Mouse (Mus musculus) neutrophil, adult 5-6 weeks (primary cell): ENCODE measurements around the gene Defb7. TPM values are rescaled to one million over a fixed set of nuclear protein-coding genes. Genes with fewer than 3 reads are reported as not detected.

Experiments
- ATAC-seq: fragments of 151-379, 151-347 bp; 2 replicates; pipeline ENCODE4 v1.8.0; 2017; ENCODE audit warnings: mild to moderate bottlenecking, moderate TSS enrichment; ENCODE audit not compliant: insufficient number of reproducible peaks, poor library complexity, low FRiP score, severe bottlenecking; ENCODE audit errors: extremely low read depth
- total RNA-seq: library from RNA; stranded (forward); fragments of 200-1000 nt; gene quantifications from 2 replicates; pipeline ENCODE4 v1.2.3, GENCODE M21; 2017

Defb7 gene
- total RNA-seq: not detected in 2 replicates

DNA sequence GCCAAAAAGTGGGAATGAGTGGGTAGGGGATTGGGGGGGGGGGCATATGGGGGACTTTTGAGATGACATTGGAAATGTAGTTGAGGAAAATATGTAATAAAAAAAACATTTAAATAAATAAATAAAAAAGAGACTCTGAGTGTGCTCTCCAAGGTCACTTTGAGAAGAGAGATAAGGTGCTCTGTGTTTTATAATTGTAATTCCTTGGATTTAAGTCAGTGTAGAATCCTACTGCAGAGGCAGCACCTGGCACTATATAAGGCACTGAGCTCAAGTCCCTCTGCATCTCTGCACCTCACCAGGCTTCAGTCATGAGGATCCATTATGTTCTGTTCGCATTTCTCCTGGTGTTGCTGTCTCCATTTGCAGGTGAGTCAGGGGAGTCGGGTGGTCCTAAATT, at the start of gene Defb7:
Defb7 (plus strand) TSS at position 301 of the 400 bp plus-strand sequence.
- ATAC-seq: no peak

DNA sequence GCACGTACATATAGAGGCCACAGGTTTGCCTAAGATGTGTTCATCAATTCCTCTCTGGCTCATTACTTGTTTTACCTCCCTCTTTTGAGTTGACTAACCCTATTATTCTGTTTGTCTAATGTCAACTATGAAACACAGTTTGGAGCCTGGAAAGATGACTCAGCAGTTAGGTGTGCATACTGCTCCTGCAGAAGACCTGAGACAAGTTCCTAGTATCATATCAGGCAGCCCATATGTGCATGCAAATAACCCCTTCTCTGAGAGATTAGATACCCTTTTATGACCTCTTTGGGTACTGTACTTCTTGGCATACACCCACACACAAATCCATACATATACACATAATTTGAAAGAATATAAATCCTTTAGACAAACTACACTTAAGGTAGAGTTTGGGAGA, 48.5 kb upstream of the Defb7 start:
- no peak for ATAC-seq

DNA sequence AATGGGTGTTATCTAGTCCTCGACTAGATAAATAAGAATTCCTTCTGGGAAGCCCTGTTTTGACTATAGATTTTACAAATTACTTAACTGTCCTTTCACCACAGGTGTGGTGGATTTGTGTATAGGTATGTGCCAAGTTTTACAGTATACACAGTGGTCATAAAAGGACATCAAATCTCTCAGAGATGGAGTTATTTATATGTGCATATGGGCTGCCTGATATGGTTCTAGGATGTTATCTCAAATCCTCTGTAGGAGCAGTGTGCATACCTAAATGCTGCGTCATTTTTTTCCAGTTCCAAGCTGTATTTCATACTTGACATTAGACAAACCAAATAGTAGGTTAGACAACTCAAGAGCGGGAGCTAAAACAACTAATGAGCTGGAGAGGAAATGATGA, 33.5 kb upstream of the Defb7 start:
- no peak for ATAC-seq

DNA sequence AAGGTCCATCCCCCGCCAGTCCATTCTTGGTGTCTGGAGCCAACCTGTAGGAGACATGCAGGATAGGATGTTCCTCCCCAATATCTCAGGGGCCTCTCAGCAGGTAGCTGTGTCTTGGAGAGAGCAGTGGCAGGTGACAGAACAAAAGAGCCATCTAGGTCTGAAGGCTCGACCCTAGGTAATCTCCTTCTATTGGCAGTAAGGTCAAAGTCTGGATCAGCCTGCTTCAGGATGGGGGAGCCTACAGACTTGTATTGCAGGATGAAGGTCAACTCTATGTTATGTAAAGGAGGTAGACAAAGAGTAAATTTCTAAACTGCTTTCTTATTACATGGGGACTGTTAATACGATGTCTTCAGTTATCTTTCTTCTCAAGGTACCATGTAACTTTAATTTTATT, 25.9 kb upstream of the Defb7 start:
- ATAC-seq: no peak

DNA sequence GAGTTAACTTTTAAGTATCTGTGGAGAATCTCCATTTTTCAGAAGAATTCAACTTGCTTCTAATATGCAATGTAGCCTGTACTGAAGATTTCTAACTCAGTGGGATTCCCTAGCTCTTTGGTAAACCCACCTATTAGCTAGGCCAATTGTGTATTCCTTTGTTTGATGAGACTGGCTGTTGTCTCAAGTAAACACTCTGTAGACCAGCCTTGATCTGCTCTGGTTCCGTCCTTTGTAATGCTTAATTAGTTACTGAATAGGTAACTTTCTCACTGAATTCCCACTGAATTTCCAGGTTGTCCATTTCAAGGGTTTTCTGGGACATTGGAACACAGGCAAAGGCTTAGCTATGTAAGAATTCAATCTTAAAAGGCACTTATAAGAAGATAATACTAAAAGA, 5.6 kb downstream of the Defb7 start:
- ATAC-seq: no peak

DNA sequence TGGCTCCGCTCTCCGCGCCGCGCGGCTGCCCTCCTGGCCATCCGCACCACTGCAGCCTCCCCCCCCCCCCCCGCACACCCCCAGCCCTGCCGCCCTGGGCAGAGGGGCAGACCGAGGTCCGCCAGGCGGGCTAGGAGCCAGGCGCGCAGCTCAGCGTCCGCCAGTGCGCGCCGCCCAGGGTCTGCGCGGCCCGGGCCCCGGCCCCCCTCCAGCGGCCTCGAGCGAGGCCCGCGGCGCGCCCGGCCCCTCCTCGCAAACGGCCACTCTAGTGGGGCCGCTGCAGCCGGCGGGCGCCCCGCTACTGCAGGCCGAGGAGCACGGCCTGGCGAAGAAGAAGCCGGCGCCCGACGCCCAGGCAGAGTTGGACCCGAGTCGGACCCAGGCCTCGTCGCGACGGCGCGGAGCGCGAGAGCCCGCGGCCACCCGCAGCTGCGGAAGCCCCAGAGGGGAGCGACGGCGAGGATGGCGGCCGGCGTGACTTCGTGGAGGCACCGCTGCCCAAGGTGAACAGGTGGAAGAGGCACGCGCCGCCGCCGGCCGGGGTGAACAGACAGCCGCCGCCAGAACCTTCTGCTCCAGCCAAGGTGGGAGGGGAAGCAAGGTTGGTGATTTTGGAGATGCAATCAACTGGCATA, 40.4 kb downstream of the Defb7 start:
- ATAC-seq: no peak

DNA sequence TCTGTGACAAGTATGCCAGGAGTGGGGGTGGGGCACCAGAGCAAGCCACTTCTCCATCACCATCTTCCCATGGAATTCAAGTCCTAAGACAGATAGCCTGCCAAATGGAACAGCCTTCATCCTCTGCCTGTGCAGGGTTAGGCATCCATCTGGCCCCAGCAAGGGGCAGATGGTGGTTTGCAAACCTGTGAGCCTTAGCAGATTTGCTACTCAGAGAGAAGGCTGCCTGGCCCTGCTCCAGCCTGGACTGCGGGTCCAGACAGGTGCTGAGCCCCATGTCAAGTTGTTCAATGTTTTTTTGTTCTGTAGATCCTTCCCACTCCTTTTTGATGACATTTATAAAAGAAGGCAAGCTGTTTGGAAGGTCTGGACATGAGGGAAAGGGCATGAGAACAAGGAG, 45.5 kb downstream of the Defb7 start:
- no peak for ATAC-seq

Other genes starting within 250 kb of the Defb7 start
- gene Defb5, start 247.5 kb upstream of the Defb7 start, total RNA-seq: not detected in 2 replicates
- gene Defb3, start 201.7 kb upstream of the Defb7 start, total RNA-seq: not detected in 2 replicates
- gene Defb8, start 47.5 kb upstream of the Defb7 start, total RNA-seq: not detected in 2 replicates
- not detected in 2 replicates for gene 4930467E23Rik, start 234.5 kb downstream of the Defb7 start, total RNA-seq